Mouse (Mus musculus) C2C12 (cell line): Measurements from ENCODE around the gene Rimbp3. TPM values are rescaled to one million over a fixed set of nuclear protein-coding genes. Genes with fewer than 3 reads are reported as not detected.
A peak's percentile ranks its signal among the peaks of the same experiment; 100 is the strongest.

Experiments
- H3K27me3 ChIP-seq: one replicate; pipeline ENCODE4 v1.6.1; 2011; ENCODE audit not compliant: control insufficient read depth, insufficient read depth, insufficient read length
- H3K36me3 ChIP-seq: one replicate; pipeline ENCODE4 v1.6.1; 2011; ENCODE audit not compliant: control insufficient read depth, insufficient read depth
- H3K4me3 ChIP-seq: one replicate; pipeline ENCODE4 v1.5.1; 2011; ENCODE audit warnings: mild to moderate bottlenecking, control low read depth; ENCODE audit not compliant: poor library complexity, insufficient read depth, severe bottlenecking
- H3K79me2 ChIP-seq: one replicate; pipeline ENCODE4 v1.6.1; 2011; ENCODE audit not compliant: control insufficient read depth, insufficient read depth
- H3K79me3 ChIP-seq: one replicate; pipeline ENCODE4 v1.6.1; 2011; ENCODE audit warnings: low read depth, control low read depth
- H3ac ChIP-seq: one replicate; pipeline ENCODE3; 2011; ENCODE audit warnings: low read depth; ENCODE audit not compliant: control insufficient read depth, insufficient read length
- CEBPB ChIP-seq: IDR thresholded peaks from one replicate; pipeline ENCODE4 v1.6.1; 2011; ENCODE audit warnings: low read depth, mild to moderate bottlenecking, control low read depth, moderate library complexity
- CTCF ChIP-seq: IDR thresholded peaks from one replicate; pipeline ENCODE4 v1.5.1; 2011; ENCODE audit not compliant: control insufficient read depth, insufficient read depth, insufficient read length
- FOSL1 ChIP-seq: IDR thresholded peaks from one replicate; pipeline ENCODE4 v1.8.0; 2011; ENCODE audit warnings: mild to moderate bottlenecking, low read length; ENCODE audit not compliant: poor library complexity, insufficient read depth, severe bottlenecking
- MAX ChIP-seq: IDR thresholded peaks from one replicate; pipeline ENCODE4 v1.6.1; 2011; ENCODE audit warnings: mild to moderate bottlenecking, control low read depth
- MYOD1 ChIP-seq: IDR thresholded peaks from one replicate; pipeline ENCODE4 v1.6.1; 2011; ENCODE audit warnings: low read depth; ENCODE audit not compliant: control insufficient read depth, insufficient read length
- MYOG ChIP-seq: IDR thresholded peaks from one replicate; pipeline ENCODE4 v1.6.1; 2011; ENCODE audit not compliant: control insufficient read depth, insufficient read length; ENCODE audit errors: extremely low read depth
- USF1 ChIP-seq: IDR thresholded peaks from one replicate; pipeline ENCODE4 v1.6.1; 2011; ENCODE audit warnings: low read depth, mild to moderate bottlenecking, control low read depth, moderate library complexity
- polyA plus RNA-seq: library from polyadenylated mRNA; unstranded; fragments of >200 nt; fragmentation: generic; extraction: Trizol; gene quantifications from one replicate; pipeline ENCODE4 v1.2.1, GENCODE M21; 2012; ENCODE audit warnings: missing spikeins

Gene Rimbp3
- polyA plus RNA-seq, 1 experiment: 0.02 TPM

GRCm38 (mm10) chr16:17209981-17210838 lies 1.8 kb downstream of the Rimbp3 start:
- TF ChIP-seq MAX (no peak), MYOD1 (peak; percentile 87), FOSL1 (no peak), CEBPB (no peak), MYOG (no peak), USF1 (no peak), CTCF (peak; percentile 99)
- H3K27me3 ChIP-seq: no peaks in the 10 kb centered on the region
- no peak overlapping the region for H3ac ChIP-seq
- H3K79me3 ChIP-seq: no peaks in the 10 kb centered on the region
- H3K4me3 ChIP-seq: no peak overlapping the region
- no peaks in the 10 kb centered on the region for H3K36me3 ChIP-seq
- H3K79me2 ChIP-seq: no peaks in the 10 kb centered on the region

- no peaks in the 10 kb centered on the region for H3K36me3 ChIP-seq
- no peak overlapping the region for H3K4me3 ChIP-seq
- TF ChIP-seq MAX: no peak
- TF ChIP-seq CTCF: no peak
- no peak for TF ChIP-seq USF1
- TF ChIP-seq CEBPB: no peak
- no peak for TF ChIP-seq MYOG
- TF ChIP-seq MYOD1: no peak
- TF ChIP-seq FOSL1: no peak
- no peaks in the 10 kb centered on the region for H3K27me3 ChIP-seq
- H3ac ChIP-seq: no peak overlapping the region
- H3K79me3 ChIP-seq: no peaks in the 10 kb centered on the region
- H3K79me2 ChIP-seq: no peaks in the 10 kb centered on the region
These were observed 8.7 kb downstream of the Rimbp3 start for GRCm38 (mm10) chr16:17216934-17217633.

- Histone ChIP-seq H3K4me3 (no peak overlapping the region), H3K79me2 (no peaks in the 10 kb centered on the region), H3K27me3 (no peaks in the 10 kb centered on the region), H3ac (no peak overlapping the region), H3K36me3 (no peaks in the 10 kb centered on the region), H3K79me3 (no peaks in the 10 kb centered on the region)
- TF ChIP-seq CEBPB (no peak), FOSL1 (no peak), USF1 (no peak), MYOG (no peak), CTCF (no peak), MAX (no peak), MYOD1 (no peak)
These were observed 11.8 kb downstream of the Rimbp3 start for GRCm38 (mm10) chr16:17220127-17220733.

- Histone ChIP-seq H3K79me2 (no peaks in the 10 kb centered on the region), H3K27me3 (peaks cover 9% of the 10 kb centered on the region), H3K4me3 (no peak overlapping the region), H3K36me3 (no peaks in the 10 kb centered on the region), H3ac (no peak overlapping the region), H3K79me3 (no peaks in the 10 kb centered on the region)
- TF ChIP-seq MYOD1 (no peak), MYOG (no peak), FOSL1 (no peak), MAX (no peak), CTCF (no peak), USF1 (no peak), CEBPB (no peak)
These were observed 13.8 kb downstream of the Rimbp3 start for GRCm38 (mm10) chr16:17222197-17222596.

DNA sequence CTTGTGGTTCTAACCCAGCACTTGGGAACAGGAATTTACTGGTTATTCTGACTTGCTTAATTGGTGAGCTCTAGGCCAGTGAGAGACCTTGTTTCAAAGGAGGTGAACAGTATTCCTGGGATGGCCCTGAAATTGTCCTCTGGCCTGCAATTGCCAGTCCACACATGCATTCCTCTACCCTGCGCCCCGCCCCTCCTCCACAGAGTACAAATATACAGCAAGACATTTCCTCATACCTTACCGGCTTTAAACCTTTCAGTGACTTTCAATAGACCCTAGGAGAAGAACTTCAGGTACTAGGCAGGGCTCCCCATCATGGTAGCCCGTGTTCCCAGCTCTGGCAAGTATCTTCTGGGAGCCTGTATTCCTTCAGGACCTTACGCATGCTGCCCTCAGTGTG lies 17.2 kb downstream of the Rimbp3 start:
- Histone ChIP-seq H3ac (no peak overlapping the region), H3K4me3 (no peak overlapping the region), H3K27me3 (peaks cover 9% of the 10 kb centered on the region), H3K79me2 (no peaks in the 10 kb centered on the region), H3K36me3 (no peaks in the 10 kb centered on the region), H3K79me3 (no peaks in the 10 kb centered on the region)
- no peak for TF ChIP-seq MYOD1
- TF ChIP-seq USF1: no peak
- no peak for TF ChIP-seq MYOG
- TF ChIP-seq CEBPB: no peak
- no peak for TF ChIP-seq FOSL1
- TF ChIP-seq CTCF: no peak
- no peak for TF ChIP-seq MAX
